Mouse (Mus musculus): ENCODE data around the gene Hmgcs2. TPM values are rescaled to one million over a fixed set of nuclear protein-coding genes. Genes with fewer than 3 reads are reported as not detected.
A peak's percentile ranks its signal among the peaks of the same experiment; 100 is the strongest.

Gene Hmgcs2
- total RNA-seq, 2 experiments from 2014 or later, result 8.5 to 16.1 TPM

DNA sequence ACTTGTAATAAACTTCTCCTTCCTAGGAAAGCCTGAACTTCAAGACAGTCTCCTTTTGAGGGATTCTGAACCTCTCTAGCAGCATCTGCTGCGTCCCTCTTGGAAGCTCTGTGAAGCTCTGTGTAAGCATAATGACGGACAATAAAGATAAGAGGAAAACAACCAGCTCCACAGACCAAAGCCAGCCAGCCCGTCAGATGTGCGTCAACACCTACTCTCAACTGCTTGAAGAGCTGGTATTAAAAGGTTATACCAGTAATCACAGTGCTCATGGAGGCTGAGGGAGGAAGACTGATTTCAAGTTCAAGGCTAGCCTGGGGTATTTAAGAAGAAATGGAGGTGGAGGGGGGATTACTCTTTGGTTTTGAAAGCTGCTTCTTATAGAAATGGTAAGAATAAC is 553 bp upstream of the Hmgcs2 start:
- DNase-seq, result peak; percentile 26 to 44

- DNase-seq, result peak; percentile 72 to 77
Measured at GRCm38 (mm10) chr3:98280933-98281678, 871 bp downstream of the Hmgcs2 start.

DNA sequence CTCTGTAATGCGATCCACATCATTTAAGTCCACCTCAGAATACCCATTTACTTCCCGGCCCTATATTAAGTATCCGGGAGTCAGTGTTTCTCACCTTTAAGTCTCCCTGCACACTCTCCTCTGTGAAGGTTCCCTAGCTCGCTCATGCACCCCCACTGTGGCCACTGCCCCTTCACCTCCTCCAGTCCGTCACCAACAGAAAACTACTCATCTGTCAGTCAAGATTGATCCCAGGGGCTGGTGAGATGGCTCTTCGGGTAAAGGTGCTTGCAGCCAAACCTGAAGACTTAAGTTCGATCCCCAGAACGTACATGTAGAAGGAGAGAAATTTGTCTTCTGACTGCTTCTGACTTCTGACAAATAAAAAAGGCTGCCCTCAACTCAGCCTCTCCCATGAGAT is 2.2 kb downstream of the Hmgcs2 start:
- no peak for DNase-seq

DNA sequence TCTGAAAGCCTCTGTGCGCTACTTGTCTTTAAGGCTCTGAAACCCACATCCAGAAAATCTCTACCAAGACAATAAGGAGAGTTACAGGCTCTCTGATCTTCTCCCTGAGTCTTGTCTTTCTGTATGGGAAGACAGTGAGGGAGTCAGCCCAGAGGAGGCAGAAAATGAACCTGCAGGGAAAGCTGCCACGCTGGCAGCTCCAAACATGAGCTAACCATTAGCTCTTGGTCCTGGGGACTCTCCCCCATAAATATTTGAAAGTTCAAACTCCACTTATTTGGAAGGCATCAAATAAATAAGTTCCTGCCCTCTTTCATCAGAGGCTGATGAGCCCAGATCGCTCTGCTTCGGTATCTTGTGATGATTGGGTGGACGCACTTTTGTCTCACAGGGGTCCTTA is 3.0 kb downstream of the Hmgcs2 start:
- no peak for DNase-seq

GRCm38 (mm10) chr3:98291044-98291443 is 10.8 kb downstream of the Hmgcs2 start:
- DNase-seq, result no peak

DNA sequence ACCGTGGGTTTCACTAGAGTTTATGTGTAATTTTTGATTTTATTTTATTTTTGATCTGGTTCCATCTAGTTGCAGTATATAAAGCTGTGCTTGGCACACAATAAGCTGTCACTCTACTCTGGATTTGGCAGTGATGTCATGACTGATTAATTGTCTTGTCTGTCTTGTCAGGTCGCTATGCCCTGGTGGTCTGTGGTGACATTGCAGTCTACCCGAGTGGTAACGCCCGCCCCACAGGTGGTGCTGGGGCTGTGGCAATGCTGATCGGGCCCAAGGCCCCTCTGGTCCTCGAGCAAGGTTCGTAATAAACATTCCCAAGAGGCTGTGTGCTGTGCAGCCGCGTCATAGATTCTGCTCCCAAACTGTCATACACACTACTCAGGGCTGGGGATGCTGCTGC is 15.7 kb downstream of the Hmgcs2 start:
- DNase-seq, result no peak

DNA sequence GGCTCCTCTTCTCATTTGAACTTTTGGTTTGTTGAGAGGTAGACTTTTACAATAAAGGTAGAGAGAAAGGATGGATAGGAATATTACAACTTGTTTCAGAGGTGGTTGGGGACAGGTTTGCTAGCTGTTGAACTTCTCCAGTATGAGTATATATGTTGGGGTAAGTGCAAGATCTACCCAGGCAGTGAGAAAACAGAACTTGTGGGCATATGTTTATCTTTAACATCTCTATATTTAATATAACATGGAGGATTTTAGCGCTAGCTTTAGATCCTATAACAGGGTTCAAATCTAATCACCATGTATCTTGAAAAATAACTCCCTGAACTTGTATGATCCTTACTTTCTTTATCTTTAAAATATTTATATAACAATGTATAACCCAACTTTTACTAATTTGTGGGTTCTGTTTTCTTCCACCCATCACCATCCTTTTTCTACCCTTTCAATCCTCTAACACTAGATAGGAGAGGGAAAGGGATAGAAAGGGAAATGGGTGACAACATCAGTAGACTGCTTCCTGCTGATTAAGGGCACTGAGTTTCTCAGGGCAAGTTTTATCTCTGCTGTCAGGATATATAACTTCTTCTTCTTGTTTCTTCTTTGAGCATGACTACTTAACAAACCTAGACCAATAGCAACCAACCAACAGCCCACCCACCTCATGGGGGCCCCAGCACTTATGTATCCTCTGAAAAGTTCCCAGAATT is 19.3 kb downstream of the Hmgcs2 start:
- no peak for DNase-seq

- no peak for DNase-seq
Measured at GRCm38 (mm10) chr3:98300266-98300665, 20.0 kb downstream of the Hmgcs2 start.

DNA sequence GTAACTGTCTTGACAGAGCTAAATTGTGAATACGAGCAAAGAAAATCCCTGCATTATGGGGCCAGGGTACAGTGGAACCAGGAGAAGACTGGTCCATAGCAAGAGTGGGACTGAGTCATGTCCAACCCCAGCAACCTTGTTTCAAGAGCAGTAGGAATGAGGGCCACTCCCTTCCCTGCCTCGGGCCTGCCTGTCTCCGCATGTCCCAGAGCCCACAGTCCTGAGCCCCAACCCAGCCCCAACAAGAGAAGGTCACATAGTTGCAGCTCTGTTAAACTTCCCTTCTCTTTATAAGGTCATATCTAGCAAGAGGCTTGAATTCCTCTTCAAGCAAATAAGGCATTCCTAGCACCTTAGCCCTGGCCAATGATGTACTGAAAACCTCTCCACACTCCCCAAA is 21.5 kb downstream of the Hmgcs2 start:
- DNase-seq, result no peak

GRCm38 (mm10) chr3:98308606-98309005 is 28.4 kb downstream of the Hmgcs2 start:
- no peak for DNase-seq

DNA sequence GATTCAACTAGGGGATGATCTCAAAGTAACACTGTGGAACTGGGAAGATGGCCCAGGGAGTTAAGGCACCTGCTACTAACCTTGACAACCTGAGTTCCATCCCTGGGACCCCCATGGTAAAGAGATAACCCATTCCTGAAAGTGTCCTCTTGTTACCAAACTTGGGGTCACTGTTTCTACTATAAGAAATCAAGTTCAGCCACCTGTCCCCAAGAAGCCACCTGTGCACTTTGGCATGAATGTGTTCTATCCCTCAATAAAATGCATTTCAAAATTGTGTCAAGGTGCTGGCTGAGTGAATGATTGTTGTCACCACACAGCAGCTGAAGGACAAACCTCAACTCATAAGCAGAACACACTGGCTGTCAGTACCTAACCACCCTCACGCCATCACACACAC is 30.2 kb downstream of the Hmgcs2 start:
- DNase-seq, result no peak

DNA sequence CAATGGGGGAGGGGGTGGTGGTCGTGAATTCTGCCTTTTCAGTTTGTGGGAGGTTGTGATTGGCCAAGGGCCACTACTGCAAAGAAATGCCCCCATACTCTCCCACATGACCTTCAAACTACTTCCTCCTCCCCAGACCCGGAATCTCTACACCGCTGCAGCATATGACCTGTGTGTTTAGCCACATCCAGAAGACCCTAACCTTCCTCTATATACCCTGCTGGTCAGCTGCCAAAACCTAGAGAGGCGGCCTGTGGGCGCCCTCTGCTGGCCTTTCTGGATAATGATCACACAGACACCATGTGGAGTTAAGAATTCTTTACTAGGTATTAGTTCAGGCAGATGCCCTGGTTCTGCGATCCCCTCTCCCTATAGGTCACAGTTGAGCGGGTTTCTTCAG is 32.6 kb downstream of the Hmgcs2 start:
- DNase-seq, result peak; percentile 37 to 76

GRCm38 (mm10) chr3:98313294-98314155 is 33.3 kb downstream of the Hmgcs2 start:
- DNase-seq, result no peak

DNA sequence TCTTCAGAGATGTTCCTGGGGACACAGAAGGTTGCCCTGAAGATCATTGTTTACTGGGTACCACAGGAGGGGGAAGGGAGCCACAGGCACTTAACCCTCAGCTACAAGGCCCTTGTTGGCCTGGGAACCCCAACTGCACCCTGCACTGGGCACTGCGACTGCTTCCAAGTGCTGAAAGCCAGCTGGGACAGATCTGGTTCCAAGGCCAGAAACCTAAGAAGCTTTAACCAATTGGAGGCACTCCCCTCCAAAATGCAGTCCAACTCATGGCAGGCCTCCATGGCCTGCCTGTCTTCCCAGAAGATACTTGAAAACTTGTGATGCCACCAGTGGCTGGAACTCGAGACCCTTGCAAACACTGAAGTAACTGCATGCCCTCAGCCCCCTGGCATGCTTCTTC is 34.9 kb downstream of the Hmgcs2 start:
- no peak for DNase-seq

- DNase-seq, result no peak
Measured at GRCm38 (mm10) chr3:98317143-98317542, 36.9 kb downstream of the Hmgcs2 start.

DNA sequence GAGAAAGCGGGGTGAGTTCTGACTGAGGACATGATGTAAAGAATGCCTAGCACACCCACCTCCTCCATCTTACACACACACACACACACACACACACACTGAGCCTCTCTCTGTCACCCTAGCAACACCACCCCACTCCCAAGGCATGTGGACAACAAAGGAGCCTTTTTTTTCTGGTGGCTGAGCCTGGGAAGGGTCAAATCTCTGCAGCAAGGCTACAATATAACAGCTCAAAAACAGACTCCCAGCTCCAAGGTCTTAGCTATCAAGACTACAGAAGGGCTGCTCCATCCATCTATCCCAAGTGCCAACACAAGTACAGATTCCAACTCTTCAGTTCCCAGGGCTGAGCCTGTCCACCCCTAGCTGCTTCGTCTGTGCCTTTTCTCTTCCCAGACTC is 39.0 kb downstream of the Hmgcs2 start:
- no peak for DNase-seq

GRCm38 (mm10) chr3:98322209-98322608 is 42.0 kb downstream of the Hmgcs2 start:
- DNase-seq, result no peak

DNA sequence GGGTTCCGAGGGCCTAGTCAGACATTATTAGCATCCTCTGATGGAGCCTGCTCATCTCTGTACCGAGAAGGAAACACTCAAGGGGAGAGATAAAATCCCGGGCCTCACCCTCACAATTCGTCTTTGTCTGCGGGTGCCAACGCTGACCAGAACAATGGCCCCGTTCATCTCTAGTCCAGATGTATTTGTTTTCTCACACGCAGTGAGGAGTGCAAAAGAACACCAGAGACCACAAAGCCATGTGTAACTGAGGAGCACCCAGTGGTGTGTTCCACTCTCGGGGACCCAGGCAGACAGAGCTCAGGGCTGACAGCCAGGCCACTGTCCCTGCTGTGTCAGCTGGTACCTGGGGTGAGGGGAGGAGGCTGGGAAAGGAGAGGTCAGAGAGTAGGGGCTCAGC is 44.0 kb downstream of the Hmgcs2 start:
- DNase-seq, result no peak

- DNase-seq, result no peak
Measured at GRCm38 (mm10) chr3:98334010-98334409, 53.8 kb downstream of the Hmgcs2 start.

DNA sequence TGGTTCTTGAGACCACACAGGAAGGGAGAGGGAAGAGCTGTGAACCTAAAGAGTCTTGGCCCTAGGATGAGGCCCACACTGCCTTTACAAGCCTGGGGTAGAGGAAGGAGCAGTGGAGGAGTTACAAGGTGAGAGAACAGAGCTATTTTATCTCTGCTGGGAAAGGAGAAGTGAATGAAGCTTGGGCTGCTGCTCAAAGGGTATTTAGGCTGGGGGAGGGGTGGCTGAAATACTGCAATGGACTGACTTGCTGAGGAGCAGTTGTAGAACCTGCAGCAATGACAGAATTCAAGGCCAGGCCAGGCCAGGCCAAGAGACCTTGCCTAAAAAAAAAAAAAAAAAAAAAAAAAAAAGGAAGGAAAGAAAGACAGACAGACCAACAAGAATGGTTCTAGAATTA is 55.1 kb downstream of the Hmgcs2 start:
- no peak for DNase-seq

- DNase-seq, result no peak
Measured at GRCm38 (mm10) chr3:98335886-98336285, 55.7 kb downstream of the Hmgcs2 start.

DNA sequence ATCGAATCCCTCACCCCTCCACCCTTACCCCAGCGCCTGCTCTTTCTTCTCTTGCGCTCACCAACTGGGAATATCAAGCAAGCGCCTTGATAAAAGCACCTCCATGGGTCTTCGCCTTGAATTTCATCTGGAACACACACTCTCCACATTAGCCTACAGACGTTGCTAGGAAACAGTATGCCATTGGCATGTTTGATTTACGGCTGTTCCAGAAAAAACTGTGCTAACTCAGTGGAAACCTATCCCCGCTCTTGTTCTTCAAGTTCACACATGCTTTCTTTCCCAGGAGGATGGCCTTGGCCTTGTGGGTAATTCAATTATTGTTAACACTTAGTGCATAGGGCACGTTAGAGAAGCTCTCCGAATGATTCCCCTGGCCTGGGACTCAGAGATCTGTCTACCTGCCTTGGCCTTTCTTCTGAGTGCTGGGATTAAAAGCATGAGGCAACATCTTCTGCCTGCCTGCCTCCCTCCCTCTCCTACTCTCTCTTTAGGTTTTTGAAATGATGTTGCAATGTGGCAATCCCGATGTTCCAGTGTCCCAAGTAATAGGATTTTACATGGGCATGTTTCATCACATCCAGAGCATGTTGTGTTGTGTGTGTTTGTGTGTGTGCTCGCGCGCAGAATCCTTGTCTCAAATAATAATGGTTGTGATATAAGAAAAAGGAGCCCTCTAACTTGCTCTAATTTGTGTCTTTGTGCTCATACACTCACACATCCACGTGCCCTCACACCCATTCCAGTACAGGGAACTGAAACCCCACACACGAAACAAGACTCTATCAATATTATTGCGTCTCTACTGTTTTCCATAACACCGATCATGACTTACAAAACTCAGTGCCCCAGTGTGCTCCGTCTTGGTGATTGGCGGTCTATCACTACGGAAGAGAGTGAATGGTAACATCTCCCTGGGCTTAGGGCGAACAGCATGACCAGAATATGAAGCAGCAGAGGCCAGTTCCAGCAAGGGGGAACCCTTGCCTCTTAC is 56.7 kb downstream of the Hmgcs2 start:
- no peak for DNase-seq

All from heart, adult 18-20 months (tissue).